Mouse (Mus musculus) ES-E14 (cell line): Measurements from ENCODE around the gene Cx3cr1.

Experiments
- CHD2 ChIP-seq: IDR thresholded peaks from 2 replicates; pipeline ENCODE4 v1.6.1; 2014; ENCODE audit warnings: mild to moderate bottlenecking, low read depth, low read length, inconsistent platforms
- MAFK ChIP-seq: IDR thresholded peaks from 2 replicates; pipeline ENCODE4 v1.6.1; 2014; ENCODE audit warnings: mild to moderate bottlenecking, low read depth, low read length, inconsistent platforms; ENCODE audit not compliant: insufficient read depth
- ZC3H11A ChIP-seq: IDR thresholded peaks from 2 replicates; pipeline ENCODE4 v1.6.1; 2012; ENCODE audit warnings: low read depth, mild to moderate bottlenecking, inconsistent platforms, low read length, borderline replicate concordance
- ZNF384 ChIP-seq: IDR thresholded peaks from 2 replicates; pipeline ENCODE4 v1.6.1; 2012; ENCODE audit warnings: low read depth, low read length, inconsistent platforms

DNA sequence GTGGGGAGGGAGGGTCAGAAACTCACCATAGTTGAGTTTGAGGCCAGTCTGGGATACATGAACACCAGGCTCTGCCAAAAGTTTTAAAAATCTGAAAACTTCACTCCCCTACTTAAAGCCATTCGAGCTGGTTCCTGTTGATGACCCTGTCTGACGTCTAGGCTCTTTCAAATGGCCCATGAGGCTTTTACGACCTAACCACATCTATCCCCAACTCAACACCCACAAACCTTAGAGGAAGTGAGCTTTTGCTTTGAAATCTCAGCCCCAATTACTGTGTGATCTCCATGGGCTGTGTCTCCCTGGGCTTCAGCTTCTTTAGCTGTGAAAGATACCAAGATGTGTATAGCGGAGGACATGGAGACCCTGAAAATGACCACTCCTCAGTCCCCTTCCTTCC, 131.2 kb downstream of the Cx3cr1 start:
- TF ChIP-seq ZNF384 = no peak
- no peak for TF ChIP-seq ZC3H11A
- TF ChIP-seq CHD2 = no peak
- TF ChIP-seq MAFK = no peak
